Mouse (Mus musculus) testis, adult 2 months (tissue): Measurements from ENCODE around the gene Htr5a. TPM values are rescaled to one million over a fixed set of nuclear protein-coding genes. Genes with fewer than 3 reads are reported as not detected.

ENCODE experiments used
- H3K27ac ChIP-seq: fragments of 200-500 bp; 2 replicates; pipeline ENCODE4 v1.5.1; 2012; ENCODE audit warnings: low read depth, low read length; ENCODE audit not compliant: control insufficient read depth, insufficient read depth
- H3K27me3 ChIP-seq: fragments of 200-500 bp; 2 replicates; pipeline ENCODE4 v1.6.1; 2012; ENCODE audit warnings: mild to moderate bottlenecking, low read length, moderate library complexity; ENCODE audit not compliant: control insufficient read depth, insufficient read depth
- H3K36me3 ChIP-seq: fragments of 200-500 bp; 2 replicates; pipeline ENCODE4 v1.6.1; 2012; ENCODE audit warnings: mild to moderate bottlenecking, low read length; ENCODE audit not compliant: control insufficient read depth, insufficient read depth
- H3K4me1 ChIP-seq: fragments of 200-500 bp; 2 replicates; pipeline ENCODE4 v1.6.1; 2012; ENCODE audit warnings: low read length; ENCODE audit not compliant: control insufficient read depth, insufficient read depth
- H3K4me3 ChIP-seq: fragments of 200-500 bp; 2 replicates; pipeline ENCODE4 v1.5.1; 2012; ENCODE audit warnings: low read depth, mild to moderate bottlenecking, low read length, moderate library complexity, mixed read lengths; ENCODE audit not compliant: control insufficient read depth
- CTCF ChIP-seq: fragments of 200-500 bp; IDR thresholded peaks from 2 replicates; pipeline ENCODE4 v1.5.1; 2012; ENCODE audit warnings: low read depth, mild to moderate bottlenecking, inconsistent platforms, low read length, moderate library complexity; ENCODE audit not compliant: control insufficient read depth, insufficient read depth, insufficient replicate concordance
- POLR2A ChIP-seq: fragments of 200-500 bp; IDR thresholded peaks from 2 replicates; pipeline ENCODE4 v1.6.1; 2012; ENCODE audit warnings: low read depth, mild to moderate bottlenecking, inconsistent platforms, low read length, moderate library complexity; ENCODE audit not compliant: control insufficient read depth
- polyA plus RNA-seq: library from polyadenylated mRNA; depleted of rRNA; stranded (reverse); fragments of >200 nt; gene quantifications from 2 replicates; pipeline ENCODE4 v1.2.3, GENCODE M21; 2012

Gene Htr5a
- polyA plus RNA-seq, 1 experiment, result not detected

- Histone ChIP-seq H3K36me3 (no peaks in the 10 kb centered on the region), H3K4me3 (no peak overlapping the region), H3K4me1 (no peaks in the 10 kb centered on the region), H3K27ac (no peak overlapping the region), H3K27me3 (no peaks in the 10 kb centered on the region)
- TF ChIP-seq POLR2A (no peak), CTCF (no peak)
Measured at GRCm38 (mm10) chr5:27873240-27874082, 31.5 kb downstream of the Htr5a start.

DNA sequence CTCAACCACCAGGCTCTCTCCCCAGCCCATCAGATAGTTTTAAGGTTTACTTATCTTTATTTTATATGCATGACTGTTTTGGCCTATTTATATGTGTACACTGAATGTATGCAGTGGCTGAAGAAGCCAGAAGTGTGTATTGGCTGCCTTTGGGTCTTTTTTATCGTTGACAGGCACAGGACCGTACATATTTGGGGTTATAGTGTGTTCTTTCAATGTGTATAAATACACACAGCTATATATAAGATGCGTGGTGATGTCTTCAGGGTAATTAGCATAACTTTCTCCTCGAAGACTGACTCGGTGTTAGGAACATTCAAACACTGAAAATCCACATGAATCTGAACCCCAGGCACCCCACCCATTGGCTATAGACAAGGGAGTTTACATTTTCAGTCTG, 32.3 kb downstream of the Htr5a start:
- no peak overlapping the region for H3K4me3 ChIP-seq
- no peaks in the 10 kb centered on the region for H3K4me1 ChIP-seq
- TF ChIP-seq CTCF (no peak), POLR2A (no peak)
- no peaks in the 10 kb centered on the region for H3K36me3 ChIP-seq
- no peaks in the 10 kb centered on the region for H3K27me3 ChIP-seq
- H3K27ac ChIP-seq, result no peak overlapping the region

- Histone ChIP-seq H3K4me3 (no peak overlapping the region), H3K27ac (no peak overlapping the region), H3K4me1 (no peaks in the 10 kb centered on the region), H3K27me3 (no peaks in the 10 kb centered on the region), H3K36me3 (no peaks in the 10 kb centered on the region)
- TF ChIP-seq CTCF (no peak), POLR2A (no peak)
Measured at GRCm38 (mm10) chr5:27875341-27876105, 33.6 kb downstream of the Htr5a start.

GRCm38 (mm10) chr5:27878356-27878755, 36.4 kb downstream of the Htr5a start:
- no peak for TF ChIP-seq CTCF
- TF ChIP-seq POLR2A, result no peak
- no peak overlapping the region for H3K27ac ChIP-seq
- no peak overlapping the region for H3K4me3 ChIP-seq
- no peaks in the 10 kb centered on the region for H3K27me3 ChIP-seq
- no peaks in the 10 kb centered on the region for H3K4me1 ChIP-seq
- H3K36me3 ChIP-seq, result no peaks in the 10 kb centered on the region

DNA sequence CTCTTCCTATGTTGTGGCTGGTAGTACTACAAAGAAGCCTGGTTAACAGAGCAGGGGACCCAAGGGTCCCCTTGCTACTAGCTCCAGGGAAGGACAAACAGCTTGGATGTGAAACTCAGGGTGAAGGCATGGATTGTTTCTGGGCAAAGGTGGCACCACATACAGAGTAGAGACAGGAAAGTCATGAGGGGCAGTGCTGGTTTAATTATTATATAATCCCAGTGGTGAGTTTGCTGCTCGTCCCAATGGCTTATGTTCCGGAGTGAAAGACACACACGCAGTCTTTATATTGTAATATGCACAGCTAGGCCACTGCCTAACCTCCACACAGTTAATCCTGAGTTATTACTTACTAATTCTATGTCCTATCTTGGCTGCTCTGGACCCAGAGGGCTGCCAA, 37.8 kb downstream of the Htr5a start:
- Histone ChIP-seq H3K4me3 (no peak overlapping the region), H3K4me1 (no peaks in the 10 kb centered on the region), H3K36me3 (no peaks in the 10 kb centered on the region), H3K27me3 (no peaks in the 10 kb centered on the region), H3K27ac (no peak overlapping the region)
- TF ChIP-seq POLR2A (no peak), CTCF (no peak)

DNA sequence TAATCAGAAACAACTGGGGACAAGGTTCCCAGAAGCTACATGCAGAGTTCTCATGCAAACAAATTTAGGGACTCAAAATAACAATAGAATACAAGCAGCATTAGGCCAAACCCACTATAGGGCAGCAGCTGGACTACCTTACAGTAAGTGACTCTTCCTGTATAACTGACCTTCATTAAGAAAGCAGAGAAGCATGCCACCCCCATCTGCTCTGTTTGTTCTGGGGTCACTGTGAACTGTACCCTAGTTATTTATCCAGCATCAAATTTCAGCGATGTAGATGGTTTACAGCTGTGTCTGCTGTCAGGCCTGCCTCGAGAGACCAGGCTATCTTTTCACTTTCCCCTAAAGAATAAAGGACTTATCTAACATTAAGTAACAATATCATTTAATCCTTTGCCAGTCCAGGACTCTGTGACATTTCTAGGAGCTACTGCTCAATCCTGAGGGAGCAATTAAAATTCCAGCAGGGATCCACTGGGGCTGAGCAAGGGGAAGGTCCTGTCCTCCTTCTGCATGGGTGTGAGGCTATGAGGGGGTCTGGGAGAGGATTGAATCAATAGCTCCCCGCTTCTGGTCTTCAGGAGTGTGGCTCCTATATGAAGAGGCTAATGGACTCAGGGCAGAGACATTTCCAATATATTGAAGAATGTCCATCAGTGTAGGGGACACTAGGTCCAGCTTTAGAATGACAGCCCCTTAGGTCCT, 38.5 kb downstream of the Htr5a start:
- no peak for TF ChIP-seq CTCF
- no peak for TF ChIP-seq POLR2A
- Histone ChIP-seq H3K4me3 (no peak overlapping the region), H3K36me3 (no peaks in the 10 kb centered on the region), H3K27ac (no peak overlapping the region), H3K4me1 (no peaks in the 10 kb centered on the region), H3K27me3 (no peaks in the 10 kb centered on the region)

GRCm38 (mm10) chr5:27881261-27881660, 39.3 kb downstream of the Htr5a start:
- Histone ChIP-seq H3K36me3 (no peaks in the 10 kb centered on the region), H3K4me3 (no peak overlapping the region), H3K4me1 (no peaks in the 10 kb centered on the region), H3K27me3 (no peaks in the 10 kb centered on the region), H3K27ac (no peak overlapping the region)
- TF ChIP-seq POLR2A (no peak), CTCF (no peak)
